Mouse (Mus musculus): ENCODE measurements around the gene Ntn3. TPM values are rescaled to one million over a fixed set of nuclear protein-coding genes. Genes with fewer than 3 reads are reported as not detected.

Ntn3 gene
- polyA plus RNA-seq, 1 experiment = 4.1 TPM

DNA sequence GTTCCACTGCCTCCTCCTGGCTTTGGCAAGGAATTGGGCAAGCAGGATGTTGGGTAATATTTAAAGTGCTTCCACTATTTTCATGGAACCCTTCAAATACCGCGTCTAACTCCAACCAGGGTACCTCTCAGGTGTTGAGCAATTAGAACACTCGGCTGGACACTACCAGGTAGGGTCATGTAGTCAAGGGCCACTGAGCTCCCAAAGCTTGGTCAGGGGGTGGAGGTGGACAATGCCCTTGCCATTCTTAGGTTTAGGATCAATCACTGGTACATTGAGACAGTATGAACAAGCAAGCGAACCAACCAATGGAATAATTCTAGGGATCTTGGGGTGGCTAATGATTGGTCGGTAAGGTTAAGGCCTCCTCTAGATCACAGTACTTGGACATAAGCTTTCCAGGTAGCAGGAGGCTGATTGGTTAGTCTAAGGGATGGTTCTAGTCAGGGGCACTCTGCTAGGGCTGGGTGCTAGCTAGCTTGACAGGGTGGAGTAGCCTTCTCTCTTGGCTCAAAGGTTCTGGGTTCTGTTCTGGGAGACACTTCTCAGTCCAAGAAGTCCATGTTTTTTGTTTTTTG lies 3.2 kb upstream of the Ntn3 start:
- TF ChIP-seq POLR2A (IDR thresholded peaks at IDR 0.05; ENCODE audit: low read depth, low read length) (0 out of 2 replicates have a peak, but pooled peaks have one; percentile 9), CTCF (IDR thresholded peaks at IDR 0.05; ENCODE audit: borderline replicate concordance, insufficient read depth, low read length) (no peak)
- H3K27ac ChIP-seq (ENCODE audit: insufficient read depth, low read length) = no peak overlapping the region
- H3K4me1 ChIP-seq (ENCODE audit: control insufficient read depth, insufficient read depth, low read length) = 0 out of 2 replicates have a peak, but pooled peaks cover 5% of the 10 kb centered on the region
- no peak overlapping the region for H3K4me3 ChIP-seq (ENCODE audit: insufficient read depth, low read length)

- Histone ChIP-seq H3K4me3 (ENCODE audit: insufficient read depth, low read length) (no peak overlapping the region; the same call in 1 of the 2 replicates), H3K27ac (ENCODE audit: insufficient read depth, low read length) (no peak overlapping the region), H3K4me1 (ENCODE audit: control insufficient read depth, insufficient read depth, low read length) (0 out of 2 replicates have a peak, but pooled peaks cover 5% of the 10 kb centered on the region)
- TF ChIP-seq CTCF (IDR thresholded peaks at IDR 0.05; ENCODE audit: borderline replicate concordance, insufficient read depth, low read length) (no peak), POLR2A (IDR thresholded peaks at IDR 0.05; ENCODE audit: low read depth, low read length) (peak; percentile 32; the same call in 1 of the 2 replicates)
Measured at GRCm38 (mm10) chr17:24211631-24212440, 2.5 kb upstream of the Ntn3 start.

- no peak for TF ChIP-seq POLR2A (IDR thresholded peaks at IDR 0.05; ENCODE audit: low read depth, low read length)
- TF ChIP-seq CTCF (IDR thresholded peaks at IDR 0.05; ENCODE audit: borderline replicate concordance, insufficient read depth, low read length) = no peak
- H3K4me1 ChIP-seq (ENCODE audit: control insufficient read depth, insufficient read depth, low read length) = 0 out of 2 replicates have a peak, but pooled peaks cover 5% of the 10 kb centered on the region
- H3K4me3 ChIP-seq (ENCODE audit: insufficient read depth, low read length) = no peak overlapping the region
- no peak overlapping the region for H3K27ac ChIP-seq (ENCODE audit: insufficient read depth, low read length)
Measured at GRCm38 (mm10) chr17:24210591-24210990, 1.3 kb upstream of the Ntn3 start.

DNA sequence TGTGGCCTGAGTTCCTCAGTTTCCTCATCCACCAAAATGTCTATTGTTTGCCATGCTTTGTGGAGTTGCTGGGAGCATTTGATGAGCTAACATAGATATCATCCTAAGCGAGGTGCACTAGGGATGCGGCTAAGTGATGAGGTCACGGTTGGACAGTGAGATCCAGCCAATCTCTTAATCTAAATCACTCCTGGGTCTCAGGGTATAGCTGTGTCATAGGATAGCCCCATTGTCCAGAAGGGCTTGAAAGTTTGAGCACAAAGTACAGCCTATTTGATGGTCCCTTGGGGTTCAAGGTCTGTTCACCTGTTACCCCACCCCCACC lies 547 bp upstream of the Ntn3 start:
- Histone ChIP-seq H3K4me3 (ENCODE audit: insufficient read depth, low read length) (no peak overlapping the region), H3K4me1 (ENCODE audit: control insufficient read depth, insufficient read depth, low read length) (0 out of 2 replicates have a peak, but pooled peaks cover 5% of the 10 kb centered on the region), H3K27ac (ENCODE audit: insufficient read depth, low read length) (no peak overlapping the region; the same call in 1 of the 2 replicates)
- no peak for TF ChIP-seq POLR2A (IDR thresholded peaks at IDR 0.05; ENCODE audit: low read depth, low read length)
- TF ChIP-seq CTCF (IDR thresholded peaks at IDR 0.05; ENCODE audit: borderline replicate concordance, insufficient read depth, low read length) = no peak

DNA sequence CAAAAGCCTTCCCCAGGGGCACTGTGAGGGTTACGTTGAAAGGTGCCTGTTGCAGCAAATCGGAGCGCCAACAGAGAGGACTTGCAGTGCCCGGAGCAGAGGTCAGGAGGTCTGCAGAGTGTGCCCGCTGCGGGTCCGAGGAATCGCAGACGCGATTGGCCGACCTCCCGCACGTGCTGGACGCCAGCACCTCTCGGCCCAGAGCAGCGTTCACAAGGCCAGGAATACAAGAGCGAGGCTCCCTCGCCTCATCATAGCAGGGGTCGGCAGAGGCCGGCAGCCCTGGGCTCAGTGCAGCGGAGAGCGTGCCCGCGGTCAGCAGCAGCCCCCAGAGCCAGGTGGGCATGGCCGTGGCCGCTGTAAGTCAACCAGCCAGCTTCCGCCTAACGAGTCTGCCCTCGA lies 689 bp downstream of the Ntn3 start:
- H3K4me3 ChIP-seq (ENCODE audit: insufficient read depth, low read length) = peak overlapping the region; percentile 1; the same call in 1 of the 2 replicates
- TF ChIP-seq CTCF (IDR thresholded peaks at IDR 0.05; ENCODE audit: borderline replicate concordance, insufficient read depth, low read length) (no peak), POLR2A (IDR thresholded peaks at IDR 0.05; ENCODE audit: low read depth, low read length) (no peak)
- H3K4me1 ChIP-seq (ENCODE audit: control insufficient read depth, insufficient read depth, low read length) = peaks cover 9% of the 10 kb centered on the region
- peak overlapping the region; percentile 19; the same call in 1 of the 2 replicates for H3K27ac ChIP-seq (ENCODE audit: insufficient read depth, low read length)

DNA sequence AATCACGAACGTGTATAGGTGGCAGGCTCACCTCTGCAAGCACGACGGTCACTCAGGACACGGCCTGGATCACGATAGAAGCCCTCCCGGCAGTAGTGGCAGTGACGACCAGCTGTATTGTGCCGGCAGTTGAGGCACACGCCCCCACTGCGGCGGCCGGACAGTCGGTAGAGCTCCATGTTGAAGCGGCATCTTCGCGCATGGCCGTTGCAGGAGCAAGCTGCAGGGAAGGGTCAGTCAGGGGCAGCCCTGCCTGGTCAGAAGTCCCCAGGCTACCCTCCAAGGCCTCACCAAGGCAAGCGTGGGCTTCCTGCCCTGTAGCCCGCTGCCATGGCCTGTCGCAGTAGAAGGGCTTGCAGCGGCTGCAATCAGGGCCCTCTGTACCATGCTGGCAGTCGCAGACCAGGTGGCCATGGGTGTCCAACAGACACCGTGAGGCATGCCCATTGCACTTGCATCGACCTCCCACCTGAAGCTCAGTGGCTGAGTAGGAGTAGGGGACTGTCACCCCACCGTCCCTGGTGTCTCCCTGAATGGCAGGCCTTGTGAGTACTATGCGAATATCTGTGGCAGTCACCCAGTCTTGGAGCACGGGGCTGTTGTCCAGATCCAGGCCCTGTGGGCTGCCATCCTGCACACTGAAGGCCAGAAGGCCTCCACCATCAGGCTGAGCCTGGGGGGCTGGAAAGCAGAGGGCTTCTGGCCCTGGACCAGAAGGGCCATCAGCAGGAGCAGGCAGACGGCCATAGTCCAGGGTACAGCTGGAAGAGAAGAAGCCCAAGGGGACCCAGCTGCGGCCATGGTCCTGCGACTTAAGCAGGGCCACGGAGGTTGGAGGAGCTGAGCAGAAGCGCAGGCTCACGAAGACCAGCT lies 1.3 kb downstream of the Ntn3 start:
- Histone ChIP-seq H3K27ac (ENCODE audit: insufficient read depth, low read length) (no peak overlapping the region), H3K4me1 (ENCODE audit: control insufficient read depth, insufficient read depth, low read length) (peaks cover 9% of the 10 kb centered on the region), H3K4me3 (ENCODE audit: insufficient read depth, low read length) (no peak overlapping the region)
- TF ChIP-seq CTCF (IDR thresholded peaks at IDR 0.05; ENCODE audit: borderline replicate concordance, insufficient read depth, low read length) (no peak), POLR2A (IDR thresholded peaks at IDR 0.05; ENCODE audit: low read depth, low read length) (peak; percentile 13; the same call in 1 of the 2 replicates)

GRCm38 (mm10) chr17:24206451-24207351 lies 2.6 kb downstream of the Ntn3 start:
- TF ChIP-seq CTCF (IDR thresholded peaks at IDR 0.05; ENCODE audit: borderline replicate concordance, insufficient read depth, low read length) (no peak), POLR2A (IDR thresholded peaks at IDR 0.05; ENCODE audit: low read depth, low read length) (no peak)
- H3K4me1 ChIP-seq (ENCODE audit: control insufficient read depth, insufficient read depth, low read length) = peaks cover 9% of the 10 kb centered on the region
- 0 out of 2 replicates have a peak overlapping the region, but pooled peaks have one; percentile 1 for H3K4me3 ChIP-seq (ENCODE audit: insufficient read depth, low read length)

GRCm38 (mm10) chr17:24205908-24206361 lies 3.4 kb downstream of the Ntn3 start:
- TF ChIP-seq POLR2A (IDR thresholded peaks at IDR 0.05; ENCODE audit: low read depth, low read length) (no peak; the same call in 1 of the 2 replicates), CTCF (IDR thresholded peaks at IDR 0.05; ENCODE audit: borderline replicate concordance, insufficient read depth, low read length) (no peak)
- Histone ChIP-seq H3K4me1 (ENCODE audit: control insufficient read depth, insufficient read depth, low read length) (peaks cover 9% of the 10 kb centered on the region), H3K27ac (ENCODE audit: insufficient read depth, low read length) (no peak overlapping the region), H3K4me3 (ENCODE audit: insufficient read depth, low read length) (peak overlapping the region; percentile 25)

More at GRCm38 (mm10) chr17:24206451-24207351, 2.6 kb downstream of the Ntn3 start:
- H3K27ac ChIP-seq (ENCODE audit: insufficient read depth, low read length) = no peak overlapping the region
